Mouse (Mus musculus): Measurements from ENCODE around the gene Clcn5. TPM values are rescaled to one million over a fixed set of nuclear protein-coding genes. Genes with fewer than 3 reads are reported as not detected.

The Clcn5 gene
- 1 to 10 TPM; 4.3 to 4.6 TPM for total RNA-seq (2021)
- long read RNA-seq, experiment 1, result 0 reads
- long read RNA-seq, experiment 2, result 0 reads

DNA sequence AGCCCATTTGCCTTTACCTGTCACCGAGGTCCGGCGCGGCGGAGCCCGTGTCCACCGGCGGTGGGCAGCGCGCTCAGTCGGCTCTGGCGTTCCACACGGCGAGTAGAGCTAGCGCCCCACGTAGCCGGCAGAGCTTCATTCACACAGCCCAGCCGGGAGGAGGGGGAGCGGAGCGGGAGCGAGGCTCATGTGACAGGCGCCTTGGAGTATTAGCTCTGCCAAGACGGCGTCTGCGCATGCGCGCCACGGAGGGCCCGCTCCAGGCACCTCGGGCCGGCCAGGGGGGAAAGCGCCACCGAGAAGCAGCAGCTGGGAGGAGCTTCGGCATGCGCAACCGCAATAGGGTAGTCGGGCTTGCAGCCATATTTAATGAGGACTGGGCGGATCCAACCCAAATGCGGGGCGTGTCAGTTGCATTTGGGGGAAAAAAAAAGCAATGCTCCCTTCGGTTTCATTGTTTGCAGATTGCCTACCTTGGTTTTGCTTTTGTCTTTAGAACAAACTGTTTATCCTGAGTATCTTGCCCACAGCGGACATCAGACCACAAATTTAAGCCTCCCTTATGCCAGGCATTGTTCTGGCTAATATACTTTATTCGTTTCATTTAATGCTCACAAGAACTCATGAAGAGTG lies at the start of gene Clcn5:
Gene Clcn5, minus strand, starts transcription at position 270 of the 633 bp plus-strand sequence.
- peak; percentile 97 for DNase-seq

DNA sequence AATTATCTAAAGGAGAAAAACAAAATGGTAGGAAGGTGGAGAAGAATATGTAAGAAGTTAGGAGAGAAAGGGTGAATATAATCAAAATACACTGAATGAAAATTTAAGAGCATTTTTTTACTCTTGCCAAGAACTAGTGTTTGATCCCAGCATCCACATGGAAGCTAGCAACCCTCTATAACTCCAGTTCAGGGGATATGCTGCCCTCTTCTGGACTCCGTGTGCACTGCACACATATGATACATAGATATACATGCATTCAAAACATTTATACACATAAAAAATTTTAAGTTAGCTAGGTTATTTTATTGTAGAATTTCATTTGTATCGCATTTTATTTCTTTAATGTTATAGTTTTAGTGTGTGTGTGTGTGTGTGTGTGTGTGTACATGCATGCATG lies 6.3 kb upstream of the Clcn5 start:
- DNase-seq, result no peak

DNA sequence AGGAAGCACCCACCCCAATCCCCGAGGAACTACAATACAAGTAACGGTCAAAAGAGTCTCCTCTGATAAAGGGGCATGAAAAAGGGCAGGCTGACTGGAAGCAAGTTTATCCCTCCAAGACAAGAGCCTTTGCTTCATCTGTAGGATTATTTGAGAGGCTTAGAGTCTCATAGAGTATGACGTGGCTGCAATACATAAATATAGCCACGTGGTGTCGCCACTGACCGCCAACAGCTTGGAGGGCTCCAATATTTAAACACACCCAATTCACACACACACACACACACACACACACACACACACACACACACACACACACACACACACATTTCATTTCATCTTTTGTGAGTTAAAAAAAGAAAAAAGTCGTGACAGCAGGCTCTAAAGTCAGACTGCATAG lies 3.1 kb upstream of the Clcn5 start:
- no peak for DNase-seq

GRCm38 (mm10) chrX:7320571-7320970 lies 1.4 kb upstream of the Clcn5 start:
- no peak for DNase-seq

DNA sequence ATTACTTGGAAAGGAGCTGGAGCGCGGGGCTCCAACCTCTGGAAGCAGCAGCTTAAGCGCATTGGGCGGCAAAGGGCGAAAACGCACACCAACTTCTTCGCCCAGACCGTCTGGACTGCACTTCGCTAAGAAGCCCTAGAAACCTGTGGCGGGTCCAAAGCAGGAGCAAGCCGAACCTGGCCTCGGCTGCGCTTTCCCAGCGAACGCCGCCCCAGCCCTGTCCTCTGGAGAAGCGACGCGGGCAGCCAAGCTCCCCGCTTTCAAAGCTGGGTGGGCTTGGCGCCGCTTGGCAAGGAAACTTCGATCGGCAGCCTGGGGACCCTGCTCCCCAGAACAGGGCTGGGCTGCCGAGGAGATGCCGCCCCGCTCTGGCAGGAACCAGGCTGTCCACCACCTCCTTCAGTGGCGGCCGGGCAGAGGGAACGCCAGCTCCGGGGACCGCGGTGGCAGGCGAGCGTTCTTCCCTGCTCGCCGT lies 570 bp downstream of the Clcn5 start:
- DNase-seq, result no peak

GRCm38 (mm10) chrX:7315115-7315514 lies 4.0 kb downstream of the Clcn5 start:
- DNase-seq, result no peak

- DNase-seq, result no peak
These were observed 4.5 kb downstream of the Clcn5 start for GRCm38 (mm10) chrX:7314645-7315044.

GRCm38 (mm10) chrX:7308242-7308641 lies 10.9 kb downstream of the Clcn5 start:
- DNase-seq, result no peak

GRCm38 (mm10) chrX:7306861-7307260 lies 12.3 kb downstream of the Clcn5 start:
- DNase-seq, result no peak

- DNase-seq, result no peak
These were observed 26.2 kb downstream of the Clcn5 start for GRCm38 (mm10) chrX:7292981-7293380.

DNA sequence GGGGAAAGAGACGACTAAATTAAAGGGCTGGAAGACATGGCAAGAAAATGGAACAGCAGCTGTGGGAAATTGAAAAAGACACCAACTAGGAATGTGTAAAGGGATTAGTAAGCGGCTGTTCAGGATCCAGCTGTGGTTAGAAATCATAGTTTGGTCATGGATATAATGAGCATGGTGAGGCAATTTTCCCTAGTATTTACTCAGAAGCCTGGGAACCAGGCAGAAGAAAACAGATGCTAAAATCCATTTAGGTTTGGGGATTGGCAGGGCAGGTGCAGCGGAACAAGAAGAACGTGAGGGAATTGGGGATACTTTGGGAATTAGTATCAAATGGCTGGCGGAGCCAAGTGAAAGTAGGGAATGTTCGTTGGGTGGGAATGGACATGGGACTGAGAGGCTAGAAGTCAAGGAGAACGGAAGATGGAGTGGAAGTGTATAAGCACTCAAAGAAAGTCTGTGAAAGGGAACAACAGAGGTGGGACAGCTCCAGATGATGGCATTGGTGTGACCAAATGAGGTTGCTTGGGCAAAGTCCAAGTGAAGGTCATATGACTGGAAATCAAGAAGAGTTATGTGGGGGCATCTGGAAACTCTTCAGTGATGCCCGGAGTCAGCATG lies 26.9 kb downstream of the Clcn5 start:
- no peak for DNase-seq

- no peak for DNase-seq
These were observed 30.2 kb downstream of the Clcn5 start for GRCm38 (mm10) chrX:7288976-7289375.

DNA sequence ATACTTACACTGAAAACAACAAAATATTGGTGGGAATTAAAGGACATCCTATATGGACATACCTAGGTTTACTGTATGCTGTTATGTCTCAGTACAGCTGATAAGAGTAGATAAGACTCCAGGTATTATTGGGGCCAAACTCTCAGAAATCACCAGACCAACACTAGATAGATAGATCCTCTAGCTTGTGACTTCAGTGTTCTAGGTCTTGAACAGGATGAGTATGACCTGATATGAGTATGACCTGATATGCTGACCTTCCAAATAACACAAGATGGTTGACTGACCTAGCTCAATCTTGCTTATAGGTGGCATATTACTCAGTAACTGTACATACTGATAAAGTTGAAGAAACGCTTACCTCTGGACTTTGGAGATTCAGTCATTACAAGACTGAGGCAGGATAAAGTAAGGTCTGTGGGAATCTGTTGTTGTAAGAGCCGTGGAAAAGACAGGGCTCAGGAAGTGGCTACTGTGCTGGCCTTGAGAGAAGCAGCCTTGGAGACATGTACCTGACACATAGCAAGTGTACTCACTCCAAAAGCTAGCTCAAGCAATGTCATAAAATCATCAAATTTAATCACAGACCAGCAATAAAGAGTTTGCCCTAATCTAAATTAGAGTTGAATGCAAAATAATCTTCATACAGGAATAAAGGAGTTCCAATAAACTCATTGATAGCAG lies 32.0 kb downstream of the Clcn5 start:
- no peak for DNase-seq

DNA sequence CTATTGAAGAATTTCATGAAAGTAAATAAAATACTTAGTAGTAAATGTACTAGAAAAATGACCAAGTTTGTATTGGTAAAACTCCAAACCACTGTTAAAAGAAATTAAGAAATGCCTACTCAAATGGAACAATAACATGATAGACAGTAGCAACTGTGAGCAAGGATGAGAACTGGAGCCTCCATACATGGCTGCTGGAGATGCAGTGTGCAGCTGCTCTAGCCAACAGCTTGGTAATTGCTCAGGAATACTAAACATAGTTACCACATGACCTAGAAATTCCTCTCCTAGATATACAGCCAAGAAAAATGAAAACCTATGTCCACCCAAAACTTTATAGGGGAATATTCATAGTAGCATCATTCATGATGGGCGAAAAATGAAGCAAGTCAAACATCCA lies 36.5 kb downstream of the Clcn5 start:
- DNase-seq, result no peak

DNA sequence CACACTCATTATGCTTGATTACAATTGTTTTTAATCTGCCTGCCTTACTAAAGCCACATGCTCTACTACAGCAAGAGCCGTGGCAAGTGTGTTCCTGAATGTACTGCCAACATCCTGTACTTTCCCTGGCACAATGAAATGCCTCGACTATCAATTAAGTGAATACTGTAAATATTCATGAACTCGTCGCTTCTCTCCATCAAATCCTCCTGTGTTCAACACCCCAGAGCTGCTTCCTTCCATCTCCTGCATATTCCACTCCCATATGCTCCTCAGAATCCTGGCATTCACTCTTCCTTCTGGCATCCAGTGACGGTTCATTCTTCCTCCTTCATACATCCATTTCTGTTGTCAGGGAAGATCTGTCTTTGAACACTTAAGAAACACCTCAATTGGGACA lies 39.4 kb downstream of the Clcn5 start:
- no peak for DNase-seq

DNA sequence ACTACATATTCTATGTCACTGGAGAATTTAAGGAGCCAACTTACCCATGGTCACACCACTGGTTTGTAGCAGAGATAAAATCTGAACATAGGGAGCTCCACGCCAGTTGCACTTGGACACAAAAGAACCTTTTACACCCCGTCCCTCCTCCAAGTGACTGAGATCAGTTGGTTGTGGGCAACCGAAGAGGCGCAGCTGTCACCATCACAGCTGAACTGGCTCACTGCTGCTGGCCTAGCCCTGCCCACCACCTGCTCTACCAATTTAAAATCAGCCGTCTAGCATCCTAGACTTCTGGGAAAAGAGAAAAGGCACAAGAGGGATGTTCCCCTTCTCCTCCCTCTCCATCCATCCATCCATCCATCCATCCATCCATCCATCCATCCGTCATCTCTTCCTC lies 42.6 kb downstream of the Clcn5 start:
- no peak for DNase-seq

DNA sequence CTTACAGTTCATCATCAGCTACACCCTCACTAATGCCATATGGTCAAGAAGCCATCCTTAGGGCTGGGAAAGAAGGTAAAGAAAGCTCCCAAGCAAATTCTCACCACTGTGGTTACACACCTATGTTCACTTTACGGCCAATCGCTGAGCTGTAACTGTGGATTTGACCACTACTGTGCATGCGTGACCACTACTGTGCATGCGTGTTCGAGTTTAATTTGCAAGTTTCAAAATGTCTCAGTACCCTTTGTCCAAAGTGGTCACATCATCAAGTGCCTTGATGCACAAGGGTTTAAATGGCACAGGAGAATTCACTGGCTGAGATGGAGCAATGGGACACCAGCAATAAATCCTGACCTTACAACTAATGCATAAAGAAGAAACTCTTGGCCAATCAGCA lies 58.0 kb downstream of the Clcn5 start:
- no peak for DNase-seq

GRCm38 (mm10) chrX:7260400-7261113 lies 58.6 kb downstream of the Clcn5 start:
- DNase-seq, result no peak

- DNase-seq, result no peak
These were observed 59.4 kb downstream of the Clcn5 start for GRCm38 (mm10) chrX:7259718-7260117.

DNA sequence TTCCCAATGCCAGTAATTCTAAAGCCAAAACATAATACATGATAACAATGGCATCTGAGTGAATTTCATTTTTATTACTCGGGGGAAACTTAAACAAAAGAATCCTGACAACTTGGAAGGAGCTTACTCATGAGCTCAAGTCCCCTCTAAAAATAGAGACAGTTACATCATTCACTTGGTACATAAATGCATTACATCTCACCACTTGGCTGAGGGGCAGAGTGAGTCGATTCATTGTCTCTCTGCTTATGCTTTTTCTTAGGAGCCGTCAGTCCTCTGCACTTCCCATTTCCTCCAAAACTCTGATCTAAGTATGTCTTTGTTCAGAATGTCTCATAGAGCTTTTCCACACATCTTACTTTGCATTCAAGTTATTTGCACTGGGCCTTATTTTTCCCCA lies 63.1 kb downstream of the Clcn5 start:
- no peak for DNase-seq

- no peak for DNase-seq
These were observed 115.1 kb downstream of the Clcn5 start for GRCm38 (mm10) chrX:7204099-7204498.

DNA sequence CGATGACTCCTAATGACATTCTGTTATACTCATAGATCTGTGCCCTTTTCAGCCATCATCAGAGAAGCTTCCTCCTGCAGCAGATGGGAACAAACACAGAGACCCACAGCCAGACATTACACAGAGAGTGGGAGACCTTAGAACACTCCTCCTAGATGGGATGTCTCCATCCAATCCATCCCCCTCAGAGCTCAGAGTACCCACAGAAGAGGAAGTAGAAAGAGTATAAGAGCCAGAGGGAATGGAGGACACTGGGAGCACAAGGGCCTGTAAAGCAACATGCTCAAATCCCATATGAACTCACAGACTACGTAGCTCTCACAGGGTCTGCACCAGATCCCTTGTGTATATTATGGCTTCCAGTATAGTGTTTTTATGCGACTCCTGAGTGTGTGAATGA lies 115.6 kb downstream of the Clcn5 start:
- DNase-seq, result no peak

DNA sequence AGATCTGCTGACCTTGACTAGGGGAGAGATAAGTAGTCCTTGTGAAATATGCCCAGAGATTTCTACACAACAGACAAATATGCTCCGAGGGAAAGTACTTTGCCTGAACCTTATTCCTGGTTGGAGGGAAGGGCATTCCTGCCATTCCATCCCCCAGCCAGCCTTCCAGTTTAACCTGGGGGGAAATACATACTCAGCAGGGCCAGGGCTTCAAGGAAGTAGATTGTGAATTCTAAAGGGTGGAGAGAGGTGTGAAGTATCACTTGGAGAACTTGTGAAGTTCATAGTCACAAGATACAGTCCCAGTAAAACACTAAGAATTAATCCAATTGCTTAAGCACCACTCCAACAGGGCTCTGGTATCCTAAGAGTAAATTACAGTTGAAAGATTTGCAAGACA lies 121.3 kb downstream of the Clcn5 start:
- no peak for DNase-seq
